Mouse (Mus musculus) embryonic fibroblast, embryonic 13.5 days (primary cell): Measurements from ENCODE around the gene Zfp78. TPM values are rescaled to one million over a fixed set of nuclear protein-coding genes. Genes with fewer than 3 reads are reported as not detected.

Source experiments
- H3K27ac ChIP-seq: 2 replicates; pipeline ENCODE4 v1.5.1; 2012; ENCODE audit warnings: low read length, control low read depth, inconsistent platforms; ENCODE audit not compliant: insufficient read depth
- H3K4me1 ChIP-seq: 2 replicates; pipeline ENCODE4 v1.6.1; 2011; ENCODE audit warnings: low read length; ENCODE audit not compliant: control insufficient read depth, insufficient read depth
- H3K4me3 ChIP-seq: 2 replicates; pipeline ENCODE4 v1.5.1; 2011; ENCODE audit warnings: mild to moderate bottlenecking, control low read depth, low read length; ENCODE audit not compliant: insufficient read depth
- CTCF ChIP-seq: IDR thresholded peaks from 2 replicates; pipeline ENCODE4 v1.5.1; 2011; ENCODE audit warnings: mild to moderate bottlenecking, control low read depth, low read length, moderate library complexity, borderline replicate concordance; ENCODE audit not compliant: insufficient read depth
- POLR2A ChIP-seq: IDR thresholded peaks from 2 replicates; pipeline ENCODE4 v1.6.1; 2011; ENCODE audit warnings: low read depth, mild to moderate bottlenecking, control low read depth, low read length, moderate library complexity
- polyA plus RNA-seq: library from polyadenylated mRNA; stranded (reverse); fragments of >200 nt; gene quantifications from 2 replicates; pipeline ENCODE4 v1.2.4, GENCODE M21; 2011; ENCODE audit warnings: low read depth; ENCODE audit not compliant: missing spikeins, insufficient read length

Gene Zfp78
- polyA plus RNA-seq, 1 experiment: 3.6 TPM

- Histone ChIP-seq H3K4me3 (no peak overlapping the region), H3K27ac (no peak overlapping the region), H3K4me1 (no peaks in the 10 kb centered on the region)
- TF ChIP-seq POLR2A (no peak), CTCF (no peak)
These were observed 66.3 kb downstream of the Zfp78 start for GRCm38 (mm10) chr7:6429381-6429780.

DNA sequence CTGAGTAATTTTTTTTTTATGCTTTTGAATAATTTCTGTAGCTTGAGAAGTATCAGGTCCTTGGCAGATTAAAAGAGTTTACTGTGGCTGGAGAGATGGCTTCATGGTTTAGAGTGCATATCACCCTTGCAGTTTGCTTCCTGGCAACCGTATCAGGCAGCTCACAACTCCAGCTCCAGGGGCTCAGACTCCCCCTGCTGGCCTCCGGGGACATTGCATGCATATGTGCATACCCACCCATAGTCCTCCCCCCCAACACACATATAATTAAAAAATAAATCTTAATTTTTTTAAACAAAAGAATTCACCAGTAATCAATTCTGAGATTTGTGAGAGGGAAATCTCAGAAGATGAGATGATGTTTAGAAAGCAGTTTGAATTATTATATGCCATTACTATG is 67.3 kb downstream of the Zfp78 start:
- H3K4me3 ChIP-seq: no peak overlapping the region
- TF ChIP-seq POLR2A: no peak
- peak; percentile 36; the same call in 1 of the 2 replicates for TF ChIP-seq CTCF
- 0 out of 2 replicates have a peak, but pooled peaks cover 2% of the 10 kb centered on the region for H3K4me1 ChIP-seq
- no peak overlapping the region for H3K27ac ChIP-seq

Other genes with a start within 250 kb of the Zfp78 start
- gene Zfp787, start 207.3 kb upstream of the Zfp78 start, polyA plus RNA-seq: 14.2 and 19.0 TPM in 2 replicates
- 15.2 and 20.9 TPM in 2 replicates for gene Zfp444, start 191.1 kb upstream of the Zfp78 start, polyA plus RNA-seq
- not detected in 2 replicates for gene Galp, start 166.2 kb upstream of the Zfp78 start, polyA plus RNA-seq
- not detected in 2 replicates for gene Zscan5b, start 141.0 kb upstream of the Zfp78 start, polyA plus RNA-seq
- gene Epp13, start 110.6 kb upstream of the Zfp78 start, polyA plus RNA-seq: not detected in 2 replicates
- gene Zfp667, start 76.7 kb upstream of the Zfp78 start, polyA plus RNA-seq: 4.1 TPM in 2 replicates
- gene Zfp583, start 32.0 kb upstream of the Zfp78 start, polyA plus RNA-seq: 4.7 and 6.2 TPM in 2 replicates
- gene Gm3854, start 19.5 kb upstream of the Zfp78 start, polyA plus RNA-seq: 0.82 and 1.4 TPM in 2 replicates
- gene Zfp28, start 20.0 kb downstream of the Zfp78 start, polyA plus RNA-seq: 9.3 and 10.5 TPM in 2 replicates
- not detected in 2 replicates for gene Smim17, start 35.4 kb downstream of the Zfp78 start, polyA plus RNA-seq
- gene Gm20715, start 47.0 kb downstream of the Zfp78 start, polyA plus RNA-seq: not detected in 2 replicates
- not detected in 2 replicates for gene Olfr1344, start 75.4 kb downstream of the Zfp78 start, polyA plus RNA-seq
- not detected in 2 replicates for gene Olfr1336, start 92.9 kb downstream of the Zfp78 start, polyA plus RNA-seq
- gene Olfr1346, start 103.8 kb downstream of the Zfp78 start, polyA plus RNA-seq: not detected in 2 replicates
- gene Olfr5, start 123.7 kb downstream of the Zfp78 start, polyA plus RNA-seq: not detected in 2 replicates
- not detected in 2 replicates for gene Olfr1347, start 136.5 kb downstream of the Zfp78 start, polyA plus RNA-seq
- gene Olfr1348, start 145.5 kb downstream of the Zfp78 start, polyA plus RNA-seq: not detected in 2 replicates
- gene Olfr1349, start 159.7 kb downstream of the Zfp78 start, polyA plus RNA-seq: not detected in 2 replicates
- not detected in 2 replicates for gene Olfr1350, start 201.6 kb downstream of the Zfp78 start, polyA plus RNA-seq